ENCODE assay signal across 16 mouse cellular contexts in the genomic region with DNA sequence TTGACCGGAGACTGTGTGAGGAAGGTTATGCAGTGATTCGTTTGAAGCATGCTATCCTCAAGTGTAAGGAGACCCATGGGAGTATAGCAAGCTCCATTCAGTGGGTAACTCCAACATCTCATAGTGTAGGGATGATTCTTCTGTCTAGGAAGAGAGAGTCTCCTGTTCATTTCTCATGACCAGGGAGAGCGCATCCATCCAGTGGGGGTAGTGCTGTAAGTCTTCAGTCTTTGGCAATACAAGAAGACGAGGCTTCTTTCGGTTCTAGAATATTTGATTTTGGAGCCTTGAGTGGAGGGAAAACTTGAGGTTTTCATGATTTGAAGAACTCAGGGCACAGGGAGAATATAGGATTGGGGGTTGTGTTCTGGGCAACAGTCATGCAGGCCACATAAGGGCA.
"Had no signal": no experiment of that assay in that cellular context is flagged by ENCODE, and none has a peak within 500 bp of the region (broad histone marks: within the 10 kb centered on the region; RNA-seq: fewer than 3 reads in every experiment).

No protein-coding gene starts in this region.

- DNase-seq: retina, postnatal 1 day; right cerebral cortex, adult 18-20 months; right cerebral cortex, postnatal 14 days; right cerebral cortex, postnatal 25 days; right cerebral cortex, postnatal 4 days; spleen, adult 18-20 months; thymus, adult 18-20 months; thymus, adult 2 months; thymus, postnatal 14 days; thymus, postnatal 25 days; thymus, postnatal 36 days; thymus, postnatal 4 days had no signal

- H3K4me1 ChIP-seq: neural tube, embryonic 15.5 days; stomach, embryonic 15.5 days had no signal

- H3K27ac ChIP-seq: neural tube, embryonic 13.5 days; neural tube, embryonic 15.5 days; stomach, embryonic 15.5 days; stomach, postnatal 0 days had no signal

- H3K36me3 ChIP-seq: neural tube, embryonic 13.5 days; neural tube, embryonic 15.5 days; stomach, embryonic 15.5 days had no signal

- H3K27me3 ChIP-seq: neural tube, embryonic 13.5 days; neural tube, embryonic 15.5 days; stomach, embryonic 15.5 days had no signal

- H3K9me3 ChIP-seq: neural tube, embryonic 13.5 days; neural tube, embryonic 15.5 days; stomach, embryonic 15.5 days had no signal

- H3K4me3 ChIP-seq: neural tube, embryonic 13.5 days; neural tube, embryonic 15.5 days; stomach, embryonic 15.5 days had no signal
